Mouse (Mus musculus) embryonic facial prominence, embryonic 13.5 days (tissue): ENCODE data around the gene Ap2m1. TPM values are rescaled to one million over a fixed set of nuclear protein-coding genes. Genes with fewer than 3 reads are reported as not detected.

Experiments
- ATAC-seq: fragments of 200-750 bp; cut with Nextera tagmentation; 2 replicates; pipeline ENCODE4 v1.8.0; 2017; ENCODE audit warnings: low read depth; ENCODE audit not compliant: insufficient number of reproducible peaks, insufficient read depth, low FRiP score, low TSS enrichment
- H3K27ac ChIP-seq: fragments of 300-500 bp; sonication (generic); 2 replicates; pipeline ENCODE4 v1.5.1; 2015; ENCODE audit warnings: moderate library complexity, mild to moderate bottlenecking, inconsistent platforms
- H3K27me3 ChIP-seq: fragments of 300-500 bp; sonication (generic); 2 replicates; pipeline ENCODE4 v1.6.1; 2015; ENCODE audit warnings: mild to moderate bottlenecking, inconsistent platforms
- H3K36me3 ChIP-seq: fragments of 300-500 bp; sonication (generic); 2 replicates; pipeline ENCODE4 v1.6.1; 2015; ENCODE audit warnings: mild to moderate bottlenecking, inconsistent platforms
- H3K4me1 ChIP-seq: fragments of 300-500 bp; sonication (generic); 2 replicates; pipeline ENCODE4 v1.6.1; 2015; ENCODE audit warnings: inconsistent platforms
- H3K4me2 ChIP-seq: fragments of 300-500 bp; sonication (generic); 2 replicates; pipeline ENCODE4 v1.6.1; 2015; ENCODE audit warnings: moderate library complexity, mild to moderate bottlenecking, inconsistent platforms
- H3K4me3 ChIP-seq: fragments of 300-500 bp; sonication (generic); 2 replicates; pipeline ENCODE4 v1.5.1; 2015; ENCODE audit warnings: mild to moderate bottlenecking, inconsistent platforms
- H3K9ac ChIP-seq: fragments of 300-500 bp; sonication (generic); 2 replicates; pipeline ENCODE4 v1.6.1; 2015; ENCODE audit warnings: mild to moderate bottlenecking, inconsistent platforms
- H3K9me3 ChIP-seq: fragments of 300-500 bp; sonication (generic); 2 replicates; pipeline ENCODE4 v1.6.1; 2016; ENCODE audit warnings: inconsistent platforms
- WGBS: fragments of 180-500 bp; shearing (Covaris S2); methylation state at CpG from one replicate; pipeline ENCODE4 v1.1.7; 2015; ENCODE audit warnings: mixed read lengths; 5-methylcytosine and 5-hydroxymethylcytosine counted together
- polyA plus RNA-seq: library from polyadenylated mRNA; unstranded; fragments of >200 nt; fragmentation: Nextera tagmentation; extraction: Ambion mirVana; gene quantifications from 2 replicates; pipeline ENCODE4 v1.2.1, GENCODE M21; 2015

Gene Ap2m1
- polyA plus RNA-seq, 1 experiment from 2014 or later = 646 TPM

- no peaks in the 10 kb centered on the region for H3K27me3 ChIP-seq
- ATAC-seq = peak; percentile 88
- peak within 1 kb of the TSS; percentile 94 for H3K9ac ChIP-seq
- WGBS = under 1% methylated on average over 49 of the region's 49 CpGs
- H3K4me3 ChIP-seq = peak within 1 kb of the TSS; percentile 93
- H3K4me2 ChIP-seq = peak within 1 kb of the TSS; percentile 89
- peak within 1 kb of the TSS; percentile 87 for H3K27ac ChIP-seq
- peaks cover 15% of the 10 kb centered on the region for H3K4me1 ChIP-seq
- no peaks in the 10 kb centered on the region for H3K9me3 ChIP-seq
- H3K36me3 ChIP-seq = peaks cover 33% of the 10 kb centered on the region
Measured at GRCm38 (mm10) chr16:20498677-20499475, 36.4 kb upstream of the Ap2m1 start, which contains the start of gene Eif2b5. Gene Eif2b5, plus strand, starts transcription at chr16:20498817.

- ATAC-seq = no peak
- H3K4me3 ChIP-seq = no peak overlapping the region
- no peaks in the 10 kb centered on the region for H3K4me1 ChIP-seq
- 87% methylated on average over 8 of the region's 8 CpGs for WGBS
- H3K9ac ChIP-seq = no peak overlapping the region
- peaks cover 98% of the 10 kb centered on the region for H3K36me3 ChIP-seq
- H3K9me3 ChIP-seq = no peaks in the 10 kb centered on the region
- no peaks in the 10 kb centered on the region for H3K27me3 ChIP-seq
- no peak overlapping the region for H3K4me2 ChIP-seq
- no peak overlapping the region for H3K27ac ChIP-seq
Measured at GRCm38 (mm10) chr16:20506000-20506399, 29.3 kb upstream of the Ap2m1 start.

DNA sequence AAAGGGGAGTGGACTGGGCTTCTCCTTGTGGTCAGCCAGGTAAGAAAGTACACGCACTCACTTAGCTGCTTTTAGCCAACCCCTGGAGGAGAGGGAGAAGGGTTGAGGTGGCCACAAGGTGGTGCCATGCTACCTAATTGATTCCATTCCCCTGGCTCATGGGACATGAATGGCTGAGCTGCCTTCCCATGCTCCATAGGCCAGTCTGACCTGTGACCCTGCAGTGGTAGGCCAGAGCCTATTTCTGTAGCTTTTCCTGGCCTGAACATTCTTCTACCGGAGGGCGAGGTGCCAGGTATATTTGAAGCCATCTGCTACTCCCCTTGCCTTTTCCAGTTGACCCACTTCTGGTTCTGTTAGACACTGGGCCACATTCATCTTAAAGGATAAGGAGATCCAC, 25.9 kb upstream of the Ap2m1 start:
- Histone ChIP-seq H3K27ac (no peak overlapping the region), H3K36me3 (peaks cover 73% of the 10 kb centered on the region), H3K4me3 (no peak overlapping the region), H3K9me3 (no peaks in the 10 kb centered on the region), H3K4me2 (no peak overlapping the region), H3K4me1 (no peaks in the 10 kb centered on the region), H3K27me3 (no peaks in the 10 kb centered on the region), H3K9ac (no peak overlapping the region)
- 73% methylated on average over 3 of the region's 3 CpGs for WGBS
- no peak for ATAC-seq

DNA sequence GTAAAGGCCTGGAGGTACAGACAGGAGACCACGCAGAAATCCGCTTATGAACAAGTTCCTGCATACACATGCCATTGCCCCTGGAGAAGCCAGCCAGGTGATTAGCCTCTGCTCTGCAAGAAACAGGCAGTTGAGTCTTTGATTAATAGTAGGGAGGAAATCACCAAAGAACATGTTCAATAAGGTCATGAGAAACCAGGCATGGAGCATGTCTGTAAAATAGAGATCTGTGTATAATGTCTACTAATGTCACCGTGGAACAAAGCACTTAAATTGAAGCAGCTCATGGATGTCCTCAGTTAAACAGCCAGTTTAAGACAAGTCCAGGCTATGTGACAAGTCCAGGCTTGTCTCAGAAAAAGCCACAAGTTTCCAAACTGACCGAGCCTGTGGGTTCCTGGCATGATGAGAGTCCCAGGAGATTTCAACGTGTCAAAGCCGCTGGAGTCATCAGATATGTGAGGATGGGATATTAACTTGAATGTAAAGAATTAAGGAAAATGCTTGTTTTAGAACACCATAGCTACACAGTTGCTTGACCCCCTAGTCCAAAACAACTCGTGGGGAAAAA, 23.9 kb upstream of the Ap2m1 start:
- peaks cover 5% of the 10 kb centered on the region; the same call in 1 of the 2 replicates for H3K4me1 ChIP-seq
- 78% methylated on average over 7 of the region's 7 CpGs for WGBS
- no peaks in the 10 kb centered on the region for H3K27me3 ChIP-seq
- H3K9me3 ChIP-seq = no peaks in the 10 kb centered on the region
- H3K36me3 ChIP-seq = peaks cover 53% of the 10 kb centered on the region
- no peak overlapping the region for H3K4me3 ChIP-seq
- no peak for ATAC-seq
- no peak overlapping the region for H3K9ac ChIP-seq
- H3K27ac ChIP-seq = no peak overlapping the region
- no peak overlapping the region for H3K4me2 ChIP-seq

GRCm38 (mm10) chr16:20516032-20516431, 19.2 kb upstream of the Ap2m1 start:
- Histone ChIP-seq H3K27ac (peak overlapping the region; percentile 93), H3K27me3 (no peaks in the 10 kb centered on the region), H3K4me1 (peaks cover 26% of the 10 kb centered on the region), H3K4me3 (peak overlapping the region; percentile 87), H3K9ac (peak overlapping the region; percentile 99), H3K36me3 (peaks cover 26% of the 10 kb centered on the region), H3K4me2 (peak overlapping the region; percentile 91), H3K9me3 (no peaks in the 10 kb centered on the region)
- no peak for ATAC-seq

DNA sequence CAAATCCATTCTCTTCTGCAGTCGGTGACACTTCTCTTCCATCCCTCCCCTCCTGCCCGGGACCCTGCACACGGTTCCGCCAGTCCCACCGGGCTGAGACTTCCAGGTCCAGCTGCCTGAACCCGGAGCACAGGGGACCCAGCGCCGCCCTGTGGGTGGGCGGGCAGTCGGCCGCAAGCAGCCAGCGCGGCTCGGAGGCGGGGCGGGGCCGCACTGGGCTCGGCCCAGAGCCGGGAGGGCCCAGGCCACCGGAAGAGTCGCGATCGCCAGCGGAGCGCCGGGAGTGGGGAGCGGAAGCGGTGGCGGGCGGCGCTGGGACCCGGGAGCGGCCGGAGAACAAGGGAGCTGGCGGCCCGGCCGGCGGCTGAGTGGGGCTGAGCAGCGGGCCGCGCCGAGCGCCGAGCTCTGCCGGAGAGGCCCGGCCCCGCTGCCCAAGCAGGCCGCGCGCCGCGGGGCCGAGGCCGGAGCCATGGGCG, 18.5 kb upstream of the Ap2m1 start, which contains the start of gene Dvl3:
Gene Dvl3, plus strand, starts transcription at position 257 of the 476 bp plus-strand sequence.
- no peaks in the 10 kb centered on the region for H3K9me3 ChIP-seq
- H3K9ac ChIP-seq = peak within 1 kb of the TSS; percentile 99
- H3K4me1 ChIP-seq = peaks cover 26% of the 10 kb centered on the region
- WGBS = 0% methylated on average over 41 of the region's 55 CpGs
- H3K4me2 ChIP-seq = peak within 1 kb of the TSS; percentile 91
- H3K27ac ChIP-seq = peak within 1 kb of the TSS; percentile 93
- H3K4me3 ChIP-seq = peak within 1 kb of the TSS; percentile 87
- peaks cover 26% of the 10 kb centered on the region for H3K36me3 ChIP-seq
- H3K27me3 ChIP-seq = no peaks in the 10 kb centered on the region
- ATAC-seq = peak; percentile 93

- Histone ChIP-seq H3K4me3 (peak overlapping the region; percentile 87), H3K36me3 (peaks cover 30% of the 10 kb centered on the region), H3K4me1 (peaks cover 26% of the 10 kb centered on the region), H3K9me3 (no peaks in the 10 kb centered on the region), H3K27ac (peak overlapping the region; percentile 93), H3K27me3 (no peaks in the 10 kb centered on the region), H3K4me2 (peak overlapping the region; percentile 91), H3K9ac (peak overlapping the region; percentile 99)
- WGBS = 0% methylated on average over 26 of the region's 26 CpGs
- ATAC-seq = peak; percentile 7
Measured at GRCm38 (mm10) chr16:20517216-20517615, 18.1 kb upstream of the Ap2m1 start.

DNA sequence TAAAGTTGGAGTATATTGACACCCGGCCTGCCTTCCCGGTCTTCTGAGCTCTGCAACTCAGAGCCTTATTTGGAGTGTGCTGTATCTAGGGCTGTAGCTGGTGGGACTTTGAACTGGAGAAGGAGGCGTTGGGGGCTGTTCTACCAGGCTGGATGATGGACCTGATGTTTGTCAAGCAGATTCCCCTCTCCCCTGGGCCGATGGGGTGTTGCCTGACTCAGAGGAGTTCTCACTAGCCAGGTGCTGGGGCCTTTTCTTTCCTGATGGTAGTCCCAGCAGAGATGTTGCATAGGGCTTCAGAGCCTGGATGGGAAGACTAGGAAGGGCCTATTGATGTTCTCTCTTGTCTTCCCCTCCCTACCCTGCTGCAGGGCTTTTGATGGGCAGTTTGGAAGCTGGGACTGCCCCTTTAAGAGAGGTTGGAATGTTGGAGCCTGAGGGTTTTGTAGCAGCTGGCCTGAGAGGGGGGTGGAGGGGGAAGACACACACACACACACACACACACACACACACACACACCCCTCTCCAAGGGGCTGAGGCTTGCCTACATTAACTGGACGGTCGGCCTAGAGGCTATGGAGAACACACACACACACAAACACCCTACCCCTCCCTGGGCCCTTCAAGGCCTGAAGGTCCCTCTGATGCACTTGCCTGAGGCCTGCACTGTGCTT, 17.4 kb upstream of the Ap2m1 start:
- WGBS = 2% methylated on average over 6 of the region's 6 CpGs
- peak overlapping the region; percentile 93 for H3K27ac ChIP-seq
- H3K36me3 ChIP-seq = peaks cover 30% of the 10 kb centered on the region
- 0 out of 2 replicates have a peak, but pooled peaks have one; percentile 12 for ATAC-seq
- no peaks in the 10 kb centered on the region for H3K9me3 ChIP-seq
- peaks cover 26% of the 10 kb centered on the region for H3K4me1 ChIP-seq
- peak overlapping the region; percentile 99 for H3K9ac ChIP-seq
- H3K4me2 ChIP-seq = peak overlapping the region; percentile 91
- H3K27me3 ChIP-seq = no peaks in the 10 kb centered on the region
- H3K4me3 ChIP-seq = peak overlapping the region; percentile 87

DNA sequence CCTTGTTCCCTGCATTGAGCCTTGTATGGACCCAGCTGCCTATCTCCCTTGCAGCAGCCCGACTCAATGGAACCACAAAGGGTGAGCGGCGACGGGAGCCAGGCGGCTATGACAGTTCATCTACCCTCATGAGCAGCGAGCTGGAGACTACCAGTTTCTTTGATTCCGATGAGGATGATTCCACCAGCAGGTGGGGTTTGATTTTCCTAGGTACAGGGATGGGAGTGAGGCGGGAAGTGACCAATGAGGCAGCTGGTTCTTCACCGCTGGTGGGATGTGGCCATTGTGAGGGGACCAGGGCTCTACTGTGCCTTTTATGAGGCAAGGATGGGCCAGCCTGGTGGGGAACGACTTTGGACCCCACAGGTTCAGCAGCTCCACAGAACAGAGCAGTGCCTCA, 11.4 kb upstream of the Ap2m1 start:
- Histone ChIP-seq H3K36me3 (peaks cover 89% of the 10 kb centered on the region), H3K4me3 (no peak overlapping the region), H3K4me1 (peaks cover 11% of the 10 kb centered on the region), H3K9ac (no peak overlapping the region), H3K9me3 (no peaks in the 10 kb centered on the region), H3K27ac (no peak overlapping the region), H3K27me3 (no peaks in the 10 kb centered on the region), H3K4me2 (no peak overlapping the region)
- WGBS = 88% methylated on average over 10 of the region's 10 CpGs
- no peak for ATAC-seq

DNA sequence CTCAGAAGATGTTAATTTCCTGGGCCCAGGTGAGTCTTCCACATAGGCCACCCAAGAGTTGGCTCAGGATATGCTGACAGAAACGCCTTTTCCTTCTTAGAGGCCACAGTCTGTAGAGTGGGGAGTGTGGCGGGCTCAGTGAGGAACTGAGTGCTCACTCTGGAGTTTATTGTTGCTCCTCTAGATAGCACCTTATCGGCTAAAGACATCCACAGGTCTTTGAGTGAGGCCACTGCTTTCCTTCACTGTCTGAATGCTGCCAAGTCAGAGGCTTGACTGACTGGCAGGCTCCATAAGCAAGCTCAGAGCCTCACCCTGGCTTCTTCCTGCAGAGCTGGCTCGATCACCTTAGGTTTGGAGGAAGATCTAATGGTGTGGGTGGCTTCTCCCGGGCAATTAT, 6.5 kb upstream of the Ap2m1 start:
- no peak for ATAC-seq
- WGBS = 90% methylated on average over 5 of the region's 5 CpGs
- Histone ChIP-seq H3K4me2 (no peak overlapping the region), H3K27me3 (no peaks in the 10 kb centered on the region), H3K9ac (no peak overlapping the region), H3K9me3 (no peaks in the 10 kb centered on the region), H3K4me1 (no peaks in the 10 kb centered on the region), H3K27ac (no peak overlapping the region), H3K4me3 (no peak overlapping the region), H3K36me3 (peaks cover 97% of the 10 kb centered on the region)

- no peaks in the 10 kb centered on the region for H3K9me3 ChIP-seq
- H3K4me1 ChIP-seq = no peaks in the 10 kb centered on the region
- H3K9ac ChIP-seq = no peak overlapping the region
- 82% methylated on average over 1 of the region's 1 CpGs for WGBS
- H3K27ac ChIP-seq = no peak overlapping the region
- H3K4me2 ChIP-seq = no peak overlapping the region
- H3K4me3 ChIP-seq = no peak overlapping the region
- no peaks in the 10 kb centered on the region for H3K27me3 ChIP-seq
- ATAC-seq = no peak
- peaks cover 91% of the 10 kb centered on the region for H3K36me3 ChIP-seq
Measured at GRCm38 (mm10) chr16:20529375-20529774, 5.9 kb upstream of the Ap2m1 start.
